Mouse (Mus musculus) hindbrain, embryonic 13.5 days (tissue): ENCODE results near the gene Smim11. TPM values are rescaled to one million over a fixed set of nuclear protein-coding genes. Genes with fewer than 3 reads are reported as not detected.

Experiments
- ATAC-seq: fragments of 200-750 bp; cut with Nextera tagmentation; 2 replicates; pipeline ENCODE4 v1.8.0; 2017; ENCODE audit warnings: moderate TSS enrichment; ENCODE audit not compliant: low FRiP score
- H3K27ac ChIP-seq: fragments of 300-500 bp; sonication (generic); 2 replicates; pipeline ENCODE4 v1.5.1; 2015; ENCODE audit warnings: inconsistent platforms, mild to moderate bottlenecking, moderate library complexity
- H3K27me3 ChIP-seq: fragments of 300-500 bp; sonication (generic); 2 replicates; pipeline ENCODE4 v1.6.1; 2015; ENCODE audit warnings: mild to moderate bottlenecking, inconsistent platforms
- H3K36me3 ChIP-seq: fragments of 300-500 bp; sonication (generic); 2 replicates; pipeline ENCODE4 v1.6.1; 2015; ENCODE audit warnings: mild to moderate bottlenecking, inconsistent platforms
- H3K4me1 ChIP-seq: fragments of 300-500 bp; sonication (generic); replicated peaks from 2 replicates; pipeline ENCODE4 v1.6.1; 2015; ENCODE audit warnings: inconsistent platforms
- H3K4me2 ChIP-seq: fragments of 300-500 bp; sonication (generic); 2 replicates; pipeline ENCODE4 v1.6.1; 2015; ENCODE audit warnings: inconsistent platforms, mild to moderate bottlenecking, moderate library complexity
- H3K4me3 ChIP-seq: fragments of 300-500 bp; sonication (generic); 2 replicates; pipeline ENCODE4 v1.5.1; 2015; ENCODE audit warnings: mild to moderate bottlenecking, inconsistent platforms
- H3K9ac ChIP-seq: fragments of 300-500 bp; sonication (generic); 2 replicates; pipeline ENCODE4 v1.6.1; 2015; ENCODE audit warnings: mild to moderate bottlenecking, inconsistent platforms
- H3K9me3 ChIP-seq: fragments of 300-500 bp; sonication (generic); 2 replicates; pipeline ENCODE4 v1.6.1; 2016; ENCODE audit warnings: inconsistent platforms
- WGBS: fragments of 180-500 bp; shearing (Covaris S2); methylation state at CpG from one replicate; pipeline ENCODE4 v1.1.7; 2015; 5-methylcytosine and 5-hydroxymethylcytosine counted together
- polyA plus RNA-seq: library from polyadenylated mRNA; unstranded; fragments of >200 nt; fragmentation: Nextera tagmentation; extraction: Ambion mirVana; gene quantifications from 2 replicates; pipeline ENCODE4 v1.2.1, GENCODE M21; 2015

Smim11 gene
- 77.9 and 86.6 TPM in 2 replicates for polyA plus RNA-seq

- H3K4me1 ChIP-seq = peaks cover 27% of the 10 kb centered on the region
- peak within 1 kb of the TSS; percentile 82 for H3K9ac ChIP-seq
- H3K27me3 ChIP-seq = no peaks in the 10 kb centered on the region
- no peaks in the 10 kb centered on the region for H3K9me3 ChIP-seq
- peak within 1 kb of the TSS; percentile 86 for H3K27ac ChIP-seq
- peak within 1 kb of the TSS; percentile 81 for H3K4me2 ChIP-seq
- 7% methylated on average over 32 of the region's 32 CpGs for WGBS
- H3K36me3 ChIP-seq = peaks cover 4% of the 10 kb centered on the region
- ATAC-seq = peak; percentile 94
- peak within 1 kb of the TSS; percentile 68 for H3K4me3 ChIP-seq
Measured at GRCm38 (mm10) chr16:92300649-92301411, at the start of gene Smim11. Gene Smim11, plus strand, starts transcription at chr16:92301286.

GRCm38 (mm10) chr16:92254316-92254715 lies 46.8 kb upstream of the Smim11 start:
- Histone ChIP-seq H3K27ac (no peak overlapping the region), H3K27me3 (no peaks in the 10 kb centered on the region), H3K36me3 (no peaks in the 10 kb centered on the region), H3K4me1 (peaks cover 3% of the 10 kb centered on the region; the same call in 1 of the 2 replicates), H3K9me3 (no peaks in the 10 kb centered on the region), H3K9ac (no peak overlapping the region), H3K4me2 (no peak overlapping the region), H3K4me3 (no peak overlapping the region)
- no peak for ATAC-seq
- WGBS = 66% methylated on average over 3 of the region's 3 CpGs

GRCm38 (mm10) chr16:92267861-92268260 lies 33.2 kb upstream of the Smim11 start:
- WGBS = 78% methylated on average over 12 of the region's 12 CpGs
- Histone ChIP-seq H3K9me3 (no peaks in the 10 kb centered on the region), H3K4me2 (no peak overlapping the region)

GRCm38 (mm10) chr16:92274516-92274915 lies 26.6 kb upstream of the Smim11 start:
- 87% methylated on average over 5 of the region's 5 CpGs for WGBS
- no peak overlapping the region for H3K27ac ChIP-seq
- H3K4me1 ChIP-seq = no peaks in the 10 kb centered on the region
- H3K36me3 ChIP-seq = no peaks in the 10 kb centered on the region
- H3K4me3 ChIP-seq = no peak overlapping the region
- no peak overlapping the region for H3K4me2 ChIP-seq
- no peak for ATAC-seq
- no peak overlapping the region for H3K9ac ChIP-seq
- no peaks in the 10 kb centered on the region for H3K9me3 ChIP-seq
- no peaks in the 10 kb centered on the region for H3K27me3 ChIP-seq

More at GRCm38 (mm10) chr16:92267861-92268260, 33.2 kb upstream of the Smim11 start:
- Histone ChIP-seq H3K27ac (no peak overlapping the region), H3K27me3 (no peaks in the 10 kb centered on the region), H3K9ac (no peak overlapping the region), H3K4me3 (no peak overlapping the region), H3K36me3 (no peaks in the 10 kb centered on the region), H3K4me1 (no peaks in the 10 kb centered on the region)
- no peak for ATAC-seq

GRCm38 (mm10) chr16:92275526-92275925 lies 25.6 kb upstream of the Smim11 start:
- Histone ChIP-seq H3K27me3 (no peaks in the 10 kb centered on the region), H3K9me3 (no peaks in the 10 kb centered on the region), H3K36me3 (no peaks in the 10 kb centered on the region), H3K4me2 (no peak overlapping the region), H3K27ac (no peak overlapping the region), H3K4me1 (no peaks in the 10 kb centered on the region), H3K9ac (no peak overlapping the region), H3K4me3 (no peak overlapping the region)
- 87% methylated on average over 4 of the region's 4 CpGs for WGBS
- no peak for ATAC-seq

GRCm38 (mm10) chr16:92282671-92283070 lies 18.4 kb upstream of the Smim11 start:
- H3K4me2 ChIP-seq = no peak overlapping the region
- H3K27ac ChIP-seq = no peak overlapping the region
- 70% methylated on average over 5 of the region's 5 CpGs for WGBS
- no peak overlapping the region for H3K4me3 ChIP-seq
- H3K27me3 ChIP-seq = no peaks in the 10 kb centered on the region
- no peak overlapping the region for H3K9ac ChIP-seq
- H3K4me1 ChIP-seq = 0 out of 2 replicates have a peak, but pooled peaks cover 5% of the 10 kb centered on the region
- H3K36me3 ChIP-seq = no peaks in the 10 kb centered on the region
- no peaks in the 10 kb centered on the region for H3K9me3 ChIP-seq
- ATAC-seq = no peak

- Histone ChIP-seq H3K9ac (no peak overlapping the region), H3K4me2 (no peak overlapping the region), H3K27ac (no peak overlapping the region), H3K4me3 (no peak overlapping the region), H3K36me3 (no peaks in the 10 kb centered on the region), H3K4me1 (0 out of 2 replicates have a peak, but pooled peaks cover 5% of the 10 kb centered on the region), H3K9me3 (no peaks in the 10 kb centered on the region), H3K27me3 (no peaks in the 10 kb centered on the region)
- ATAC-seq = no peak
- WGBS = 65% methylated on average over 10 of the region's 10 CpGs
Measured at GRCm38 (mm10) chr16:92285068-92285467, 16.0 kb upstream of the Smim11 start.

GRCm38 (mm10) chr16:92286609-92287008 lies 14.5 kb upstream of the Smim11 start:
- 0 out of 2 replicates have a peak, but pooled peaks cover under 1% of the 10 kb centered on the region for H3K27me3 ChIP-seq
- ATAC-seq = no peak
- H3K4me1 ChIP-seq = 0 out of 2 replicates have a peak, but pooled peaks cover 5% of the 10 kb centered on the region
- H3K9me3 ChIP-seq = no peaks in the 10 kb centered on the region
- WGBS = 17% methylated on average over 7 of the region's 7 CpGs
- no peak overlapping the region for H3K4me2 ChIP-seq
- no peak overlapping the region for H3K9ac ChIP-seq
- H3K27ac ChIP-seq = no peak overlapping the region
- H3K4me3 ChIP-seq = no peak overlapping the region
- no peaks in the 10 kb centered on the region for H3K36me3 ChIP-seq

- Histone ChIP-seq H3K9me3 (no peaks in the 10 kb centered on the region), H3K27me3 (0 out of 2 replicates have a peak, but pooled peaks cover 5% of the 10 kb centered on the region), H3K4me2 (no peak overlapping the region), H3K27ac (no peak overlapping the region), H3K4me1 (no peaks in the 10 kb centered on the region), H3K9ac (no peak overlapping the region), H3K36me3 (no peaks in the 10 kb centered on the region), H3K4me3 (no peak overlapping the region)
- no peak for ATAC-seq
- WGBS = 86% methylated on average over 9 of the region's 9 CpGs
Measured at GRCm38 (mm10) chr16:92288778-92289177, 12.3 kb upstream of the Smim11 start.

GRCm38 (mm10) chr16:92290045-92290444 lies 11.0 kb upstream of the Smim11 start:
- H3K36me3 ChIP-seq = no peaks in the 10 kb centered on the region
- H3K9ac ChIP-seq = no peak overlapping the region
- no peak for ATAC-seq
- no peak overlapping the region for H3K27ac ChIP-seq
- H3K4me1 ChIP-seq = no peaks in the 10 kb centered on the region
- H3K27me3 ChIP-seq = 0 out of 2 replicates have a peak, but pooled peaks cover 5% of the 10 kb centered on the region
- no peak overlapping the region for H3K4me2 ChIP-seq
- no peak overlapping the region for H3K4me3 ChIP-seq
- H3K9me3 ChIP-seq = no peaks in the 10 kb centered on the region

- no peaks in the 10 kb centered on the region for H3K4me1 ChIP-seq
- ATAC-seq = no peak
- H3K4me3 ChIP-seq = no peak within 1 kb of the TSS
- 0 out of 2 replicates have a peak, but pooled peaks cover 5% of the 10 kb centered on the region for H3K27me3 ChIP-seq
- no peak within 1 kb of the TSS for H3K27ac ChIP-seq
- WGBS = 84% methylated on average over 10 of the region's 10 CpGs
- H3K36me3 ChIP-seq = no peaks in the 10 kb centered on the region
- no peak within 1 kb of the TSS for H3K9ac ChIP-seq
- no peaks in the 10 kb centered on the region for H3K9me3 ChIP-seq
- no peak within 1 kb of the TSS for H3K4me2 ChIP-seq
Measured at GRCm38 (mm10) chr16:92292101-92292500, 9.0 kb upstream of the Smim11 start, which contains the start of gene Kcne2. Gene Kcne2, plus strand, starts transcription at chr16:92292389.

GRCm38 (mm10) chr16:92294267-92294970 lies 6.7 kb upstream of the Smim11 start:
- Histone ChIP-seq H3K4me2 (no peak overlapping the region), H3K36me3 (no peaks in the 10 kb centered on the region), H3K27me3 (0 out of 2 replicates have a peak, but pooled peaks cover 5% of the 10 kb centered on the region), H3K4me3 (no peak overlapping the region), H3K27ac (no peak overlapping the region), H3K9ac (peak overlapping the region; percentile 13; the same call in 1 of the 2 replicates), H3K9me3 (no peaks in the 10 kb centered on the region), H3K4me1 (no peaks in the 10 kb centered on the region)
- WGBS = 60% methylated on average over 12 of the region's 12 CpGs
- no peak for ATAC-seq
